Mouse (Mus musculus): ENCODE data around the gene Ppp4r4.

GRCm38 (mm10) chr12:103509893-103510292, 22.2 kb upstream of the Ppp4r4 start:
- no peak for TF ChIP-seq CTCF (IDR thresholded peaks at IDR 0.05)
- no peak for TF ChIP-seq EP300 (IDR thresholded peaks at IDR 0.05; ENCODE audit: insufficient read depth, low read depth, low read length)

Measured in heart, adult 2 months (tissue).